Mouse (Mus musculus) CD4-positive, CD25-positive, alpha-beta regulatory T cell, adult 2 months (primary cell): ENCODE results near the gene Gipc3.

Source experiments
- DNase-seq: peaks from one replicate; pipeline ENCODE4 v3.0.0-alpha.2; 2012; ENCODE audit warnings: low read depth, low spot score

Gipc3 gene

GRCm38 (mm10) chr10:81375322-81375721 is 32.3 kb upstream of the Gipc3 start:
- DNase-seq: no peak

GRCm38 (mm10) chr10:81367207-81367495 is 24.1 kb upstream of the Gipc3 start:
- DNase-seq: no peak

- DNase-seq: no peak
These were observed 23.6 kb upstream of the Gipc3 start for GRCm38 (mm10) chr10:81366477-81367206.

- DNase-seq: no peak
These were observed 22.8 kb upstream of the Gipc3 start, which contains the start of gene 4930404N11Rik for GRCm38 (mm10) chr10:81365672-81366476. Gene 4930404N11Rik, minus strand, starts transcription at chr10:81365816.

DNA sequence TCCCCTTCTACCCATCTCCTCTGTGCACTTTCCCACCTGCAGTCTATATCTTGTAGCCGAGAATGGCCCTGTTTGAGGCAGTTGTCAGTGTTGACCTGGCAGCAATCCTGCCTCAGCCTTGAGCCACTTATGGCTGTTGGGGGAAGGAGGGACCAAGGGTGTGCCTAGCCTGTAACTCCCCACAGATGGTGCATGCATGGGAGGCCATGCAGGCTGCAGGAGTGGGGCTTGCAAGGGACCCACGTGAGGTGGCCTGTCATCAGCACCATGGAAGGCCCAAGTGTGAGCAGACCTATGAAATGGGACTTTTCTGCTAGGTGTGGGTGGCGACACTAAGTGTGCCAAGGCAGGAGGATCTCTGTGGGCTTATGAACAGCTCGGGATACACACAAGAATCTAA is 22.0 kb upstream of the Gipc3 start:
- no peak for DNase-seq

DNA sequence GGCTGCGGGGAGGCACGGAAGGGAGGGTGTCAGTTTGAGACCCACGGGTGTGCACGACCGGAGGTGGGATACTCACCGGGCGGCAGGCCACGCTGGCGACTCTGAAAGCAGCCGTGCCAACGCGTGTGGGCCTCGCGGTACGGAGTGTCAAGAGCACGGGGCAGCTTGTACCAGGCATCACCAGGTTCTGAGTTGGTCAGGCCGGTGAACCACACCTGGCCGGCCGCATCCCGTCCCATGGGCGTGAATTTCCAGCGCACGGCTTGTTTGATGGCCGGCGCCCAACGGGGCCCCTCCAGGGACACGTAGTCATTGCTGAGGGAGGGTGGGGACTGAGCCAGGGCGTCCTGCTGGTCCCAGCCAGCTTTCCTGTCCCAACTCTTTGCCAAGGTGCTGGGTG is 21.6 kb upstream of the Gipc3 start:
- no peak for DNase-seq

- DNase-seq: no peak
These were observed 20.6 kb upstream of the Gipc3 start for GRCm38 (mm10) chr10:81363436-81364346.

GRCm38 (mm10) chr10:81362336-81362949 is 19.4 kb upstream of the Gipc3 start:
- no peak for DNase-seq

DNA sequence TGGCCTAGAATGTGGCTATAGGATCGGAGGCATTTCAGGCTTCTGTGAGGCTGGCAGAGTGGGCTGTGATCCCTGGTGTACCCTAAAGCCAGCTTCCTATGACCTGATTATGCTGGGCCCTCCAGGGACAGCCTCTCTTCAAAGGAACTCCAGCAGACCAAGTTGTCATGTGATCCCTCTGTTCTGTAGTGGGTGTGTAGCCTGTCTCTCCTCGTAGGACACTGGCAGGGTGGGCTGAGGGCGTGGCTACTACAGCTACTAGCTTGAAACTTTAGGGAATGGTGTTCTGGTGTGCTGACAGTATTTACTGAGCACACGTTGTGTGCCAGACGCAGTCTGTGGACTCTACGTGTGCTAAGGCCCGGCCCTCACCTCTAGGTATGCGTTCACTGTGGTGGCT is 17.7 kb upstream of the Gipc3 start:
- DNase-seq: no peak

GRCm38 (mm10) chr10:81358841-81359240 is 15.8 kb upstream of the Gipc3 start:
- no peak for DNase-seq

GRCm38 (mm10) chr10:81358209-81358608 is 15.1 kb upstream of the Gipc3 start:
- no peak for DNase-seq

DNA sequence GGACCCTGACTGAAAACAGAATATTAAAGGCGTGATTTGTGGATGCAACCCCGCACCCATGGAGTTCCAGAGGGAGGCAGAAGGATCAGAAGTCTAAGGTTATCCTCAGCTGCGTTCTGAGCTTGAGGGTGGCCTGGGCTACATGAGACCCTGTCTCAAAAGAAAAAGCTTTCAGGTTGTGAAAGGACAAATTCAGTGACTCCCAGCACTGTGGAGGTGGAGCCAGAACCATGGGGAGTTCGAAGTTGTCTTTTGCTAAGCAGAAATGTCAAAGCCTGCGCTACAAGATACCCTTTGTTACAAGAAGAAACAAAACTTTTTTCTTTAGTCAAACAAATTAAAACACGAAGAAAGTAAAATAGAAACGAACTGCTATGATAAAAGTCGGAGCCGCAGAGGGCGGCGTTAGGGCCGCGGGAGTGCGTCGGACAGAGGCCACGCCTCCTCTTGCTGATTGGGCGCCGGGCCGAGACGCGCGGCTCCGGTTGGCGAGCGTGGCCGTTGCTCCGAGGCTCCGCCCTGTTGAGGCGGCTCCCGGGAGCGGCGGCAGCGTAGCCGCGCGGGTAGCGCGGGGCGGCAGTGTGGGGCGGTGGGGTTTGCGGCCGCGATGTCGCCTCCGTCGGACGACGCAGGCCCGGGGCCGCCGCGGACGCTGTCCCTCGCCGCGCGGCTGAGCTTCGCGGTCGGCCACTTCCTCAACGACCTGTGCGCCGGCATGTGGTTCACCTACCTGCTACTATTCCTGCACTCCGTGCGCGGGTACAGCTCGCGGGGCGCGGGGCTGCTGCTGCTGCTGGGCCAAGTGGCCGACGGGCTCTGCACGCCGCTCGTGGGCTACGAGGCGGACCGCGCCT is 14.2 kb upstream of the Gipc3 start, which contains the start of gene Mfsd12:
Mfsd12 (plus strand) TSS at position 501 of the 854 bp plus-strand sequence.
- peak; percentile 95 for DNase-seq

- no peak for DNase-seq
These were observed 13.4 kb upstream of the Gipc3 start for GRCm38 (mm10) chr10:81356352-81356990.

- no peak for DNase-seq
These were observed 12.5 kb upstream of the Gipc3 start for GRCm38 (mm10) chr10:81355533-81355932.

GRCm38 (mm10) chr10:81354738-81355477 is 11.8 kb upstream of the Gipc3 start:
- DNase-seq: no peak

- peak; percentile 83 for DNase-seq
These were observed 8.7 kb upstream of the Gipc3 start for GRCm38 (mm10) chr10:81351678-81352291.

GRCm38 (mm10) chr10:81350351-81351063 is 7.4 kb upstream of the Gipc3 start, which contains the start of gene Hmg20b:
Gene Hmg20b, minus strand, starts transcription at chr10:81350480.
- peak; percentile 100 for DNase-seq

- no peak for DNase-seq
These were observed 6.9 kb upstream of the Gipc3 start for GRCm38 (mm10) chr10:81349961-81350350.
